Mouse (Mus musculus) mesoderm, embryonic 11.5 days (tissue): ENCODE results near the gene Adap2.
"Not testable (repeated sequence)": the region's sequence is repeated elsewhere in the genome, so short reads cannot be mapped to it uniquely, and the experiment has no call there.

Source experiments
- DNase-seq: peaks from one replicate; pipeline ENCODE4 v3.0.0-alpha.2; 2012; ENCODE audit warnings: low read depth, low spot score

Gene Adap2

DNA sequence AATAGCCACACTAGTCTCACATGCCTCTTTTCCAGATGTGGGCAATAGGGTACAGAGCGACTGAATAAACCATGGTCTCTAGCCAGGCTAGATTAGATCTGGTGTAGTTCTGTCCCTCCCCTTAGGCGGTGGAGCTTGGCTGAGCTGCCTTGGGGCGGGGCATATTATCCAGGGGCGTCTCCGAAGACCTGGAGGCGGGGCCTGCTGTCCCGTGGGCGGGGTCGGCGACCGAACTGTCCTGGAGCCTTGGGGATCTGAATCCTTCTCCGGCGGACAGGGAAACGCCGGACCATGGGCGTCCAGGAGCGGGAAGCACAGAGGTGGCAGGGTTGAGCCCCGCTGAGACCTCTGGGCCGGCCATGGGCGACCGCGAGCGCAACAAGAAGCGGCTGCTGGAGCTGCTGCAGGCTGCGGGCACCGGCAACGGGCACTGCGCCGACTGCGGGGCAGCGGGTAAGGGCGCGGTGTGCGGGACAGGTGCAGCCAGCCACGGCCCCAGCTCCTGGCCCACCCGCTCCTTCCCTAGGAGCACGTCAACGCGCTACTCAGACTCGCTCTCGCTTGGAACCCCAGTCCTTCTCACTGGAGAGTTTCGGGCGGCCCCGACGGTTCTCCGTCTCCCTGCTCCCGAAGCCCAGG, at the start of gene Adap2:
Gene Adap2 (plus strand): TSS at position 249 of the 639 bp plus-strand sequence.
- peak; percentile 79 for DNase-seq

DNA sequence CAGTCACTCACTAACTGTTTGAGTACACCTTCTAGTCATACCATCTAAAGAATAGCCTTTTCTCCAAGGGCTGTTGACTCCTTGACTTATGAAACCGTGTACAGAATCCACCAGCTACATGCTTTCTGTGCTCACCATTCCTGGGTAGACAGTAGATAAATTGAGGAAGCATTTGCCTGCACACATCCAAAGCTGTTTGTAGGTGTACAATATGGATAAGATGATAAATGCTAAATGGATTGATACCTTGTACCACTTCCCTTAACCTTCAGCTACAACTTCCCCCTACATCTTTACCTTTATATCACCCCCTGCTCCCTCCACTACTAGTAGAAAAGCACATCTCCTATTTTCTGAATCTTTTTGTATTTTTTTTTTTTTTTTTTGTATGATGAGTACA, 49.5 kb upstream of the Adap2 start:
- DNase-seq = no peak

DNA sequence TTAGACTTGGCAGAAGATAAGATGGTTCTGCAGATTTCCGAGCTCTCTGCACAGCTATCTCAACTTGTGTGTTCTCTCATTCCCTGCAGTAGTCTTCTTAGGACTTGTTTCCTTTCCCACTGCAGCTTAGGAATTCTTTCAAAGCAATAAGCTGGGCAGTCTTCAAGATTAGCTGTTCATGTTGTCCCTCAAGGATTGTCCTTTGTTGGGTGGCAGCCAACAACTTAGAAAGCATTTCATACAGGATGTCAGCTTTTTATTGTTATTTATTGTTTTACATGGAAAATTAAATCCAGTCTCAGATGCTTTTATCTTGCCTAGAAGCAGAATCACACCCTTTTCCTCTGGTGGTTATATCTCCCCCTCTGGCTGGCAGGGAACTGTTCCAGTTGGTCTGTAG, 37.5 kb upstream of the Adap2 start:
- DNase-seq = no peak

DNA sequence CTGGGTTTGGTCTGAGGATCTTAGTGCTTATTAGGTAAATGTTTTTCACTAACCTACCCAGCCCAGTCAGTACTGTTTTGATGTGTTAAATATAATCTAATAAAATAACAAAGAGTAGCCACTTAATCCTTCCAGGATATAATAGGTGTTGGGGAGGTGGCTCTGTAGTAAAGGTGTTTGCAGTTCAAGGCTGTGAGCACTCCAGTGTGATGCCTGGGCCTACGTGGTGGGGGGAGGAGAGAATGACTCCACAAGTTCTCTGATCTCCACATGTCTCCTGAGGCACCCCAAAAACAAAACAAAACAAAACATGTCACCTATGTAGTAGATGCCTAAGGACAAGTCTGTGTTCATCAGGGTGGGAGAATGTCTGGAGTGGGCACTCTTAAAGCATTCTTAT, 21.9 kb upstream of the Adap2 start:
- no peak for DNase-seq

DNA sequence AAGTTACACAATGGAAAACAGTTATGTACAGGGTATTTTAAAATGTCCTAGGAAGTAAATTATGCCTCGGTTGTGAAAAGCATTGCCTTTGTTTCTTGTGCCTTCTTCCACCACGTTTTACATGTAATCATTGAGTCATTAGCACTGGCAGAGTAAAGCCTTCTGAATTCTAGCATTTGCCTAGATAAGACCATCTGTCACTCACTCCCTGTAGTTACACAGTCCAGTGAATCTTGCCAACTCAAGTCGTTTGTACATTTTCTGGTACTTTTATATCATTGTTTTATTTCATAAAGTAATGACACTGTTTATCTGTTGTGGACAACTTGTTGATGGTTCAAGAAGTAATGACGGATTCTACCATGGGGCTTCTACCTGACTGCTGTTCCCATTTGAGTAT, 19.2 kb upstream of the Adap2 start:
- no peak for DNase-seq

DNA sequence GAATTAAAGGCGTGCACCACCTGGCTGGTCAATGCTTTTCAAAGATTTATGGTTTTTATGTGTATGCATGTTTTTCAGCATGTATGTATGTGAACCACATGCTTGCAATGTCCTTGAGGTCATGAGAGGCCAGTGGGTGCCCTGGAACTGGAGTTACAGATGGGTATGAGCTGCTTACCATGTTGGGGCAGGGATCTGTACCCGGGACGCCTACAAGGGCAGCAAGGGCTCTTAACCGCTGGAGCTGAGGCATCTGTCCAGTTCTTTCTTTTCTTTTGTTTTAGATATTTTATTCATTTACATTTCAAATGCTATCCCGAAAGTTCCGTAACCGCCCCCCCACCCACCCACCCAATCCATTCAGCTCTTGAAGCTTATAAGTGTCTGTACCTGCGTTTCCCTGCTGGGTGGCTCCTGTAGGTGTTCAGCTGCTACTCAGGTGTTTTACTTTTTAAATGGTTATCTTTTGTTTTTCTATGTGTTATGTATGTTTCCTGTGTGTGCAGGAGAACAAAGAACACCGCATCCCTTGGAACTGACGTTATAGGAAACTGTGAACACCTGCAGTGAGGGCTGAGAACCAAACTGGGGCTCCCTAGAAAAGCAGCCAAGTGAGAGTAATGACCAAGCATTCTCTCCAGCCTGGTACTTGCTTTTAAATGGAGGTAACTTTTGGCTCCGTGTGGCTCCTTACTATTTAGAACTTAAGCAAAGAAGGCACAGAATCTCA, 17.8 kb upstream of the Adap2 start:
- no peak for DNase-seq

DNA sequence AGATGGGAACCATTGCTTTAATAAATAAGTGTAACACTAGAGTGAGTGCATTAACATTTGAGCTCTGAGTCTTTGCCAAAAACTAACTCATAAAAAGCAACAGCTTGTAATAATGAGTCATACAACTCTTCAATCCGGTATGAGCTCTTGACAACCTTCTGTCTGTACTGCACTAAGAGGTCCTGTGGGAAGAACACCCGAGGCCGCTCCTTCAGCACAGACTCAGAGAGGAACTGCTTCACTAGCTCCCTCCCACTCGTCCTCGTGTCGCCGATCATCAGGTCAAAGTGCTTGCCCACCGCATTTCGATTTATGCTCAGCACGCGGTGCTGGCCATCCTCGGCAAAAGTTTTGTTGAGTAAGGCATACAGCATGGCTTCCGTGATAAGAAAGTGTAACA, 17.1 kb upstream of the Adap2 start:
- DNase-seq = no peak

DNA sequence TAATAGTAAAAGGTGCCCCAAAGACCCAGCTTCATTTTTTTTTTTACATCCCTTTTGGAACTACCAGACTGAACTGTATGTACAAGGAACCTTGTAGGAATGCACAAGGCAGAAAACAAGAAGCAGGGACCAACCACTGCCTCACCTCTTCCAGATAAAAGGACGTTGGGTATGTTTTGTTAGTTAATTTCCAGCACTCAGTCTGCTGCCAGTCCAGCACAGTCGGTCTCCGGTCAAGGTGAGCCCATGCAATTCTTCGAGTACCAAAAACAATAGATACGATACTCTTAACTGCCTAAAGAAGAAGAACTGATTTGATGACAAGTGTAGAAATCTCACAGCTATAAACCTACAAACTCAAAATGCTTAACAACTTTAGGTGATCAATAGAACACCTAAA, 16.1 kb upstream of the Adap2 start:
- DNase-seq = no peak

DNA sequence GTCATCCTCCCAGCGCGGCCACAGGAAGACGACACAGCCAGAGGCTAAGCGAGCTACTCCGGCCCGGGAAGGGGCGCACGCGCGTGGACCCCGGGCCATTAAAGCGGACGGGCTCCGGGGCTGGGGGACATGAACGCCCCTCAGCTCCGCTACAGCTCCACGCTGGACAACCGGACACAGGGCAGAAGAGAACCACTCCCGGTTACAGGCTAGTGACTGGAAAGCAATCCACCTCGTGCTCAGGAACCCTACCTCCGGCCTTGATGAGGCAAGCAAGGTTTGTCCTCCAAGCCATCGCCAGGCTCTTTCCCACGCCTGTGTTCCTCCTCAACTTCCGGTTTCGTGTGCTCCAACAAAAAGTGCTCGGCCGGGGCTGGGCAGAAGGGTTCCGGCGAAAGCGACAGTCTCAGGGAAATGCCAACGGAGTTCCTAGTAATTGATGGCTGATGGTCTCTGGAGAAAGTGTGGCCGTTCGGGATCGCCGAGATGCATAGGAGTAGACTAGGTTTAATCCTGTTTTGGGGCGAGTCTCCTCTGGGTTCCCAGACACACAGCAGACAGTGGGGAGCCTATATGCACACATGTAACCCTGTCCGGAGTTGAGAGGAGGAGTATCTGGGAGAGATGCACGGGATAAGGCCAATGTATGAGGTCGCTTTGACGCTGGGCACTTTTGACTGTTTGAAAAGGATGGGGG, 11.9 kb upstream of the Adap2 start, which contains the start of gene Tefm:
Gene Tefm (minus strand): TSS at position 351 of the 697 bp plus-strand sequence.
- DNase-seq = peak; percentile 90

DNA sequence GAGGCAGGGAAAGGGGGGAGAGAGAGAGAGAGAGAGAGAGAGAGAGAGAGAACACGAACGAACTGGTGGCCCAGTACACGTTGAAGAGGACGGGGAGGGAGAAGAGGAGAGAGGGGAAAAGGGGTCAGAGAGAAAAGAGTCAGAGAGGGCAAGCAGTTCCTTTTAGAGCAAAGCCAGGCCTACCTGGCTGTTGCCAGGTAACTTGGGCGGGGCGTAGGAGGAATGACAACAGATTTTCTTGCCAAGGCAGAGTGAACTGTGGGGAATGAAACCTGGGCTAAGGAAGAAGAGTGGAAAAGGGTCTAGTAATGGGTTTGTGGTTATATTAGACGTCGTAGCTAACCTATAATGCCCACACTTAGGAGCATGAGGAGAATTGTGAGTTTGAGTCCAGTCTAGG, 11.0 kb upstream of the Adap2 start:
- DNase-seq = no peak

DNA sequence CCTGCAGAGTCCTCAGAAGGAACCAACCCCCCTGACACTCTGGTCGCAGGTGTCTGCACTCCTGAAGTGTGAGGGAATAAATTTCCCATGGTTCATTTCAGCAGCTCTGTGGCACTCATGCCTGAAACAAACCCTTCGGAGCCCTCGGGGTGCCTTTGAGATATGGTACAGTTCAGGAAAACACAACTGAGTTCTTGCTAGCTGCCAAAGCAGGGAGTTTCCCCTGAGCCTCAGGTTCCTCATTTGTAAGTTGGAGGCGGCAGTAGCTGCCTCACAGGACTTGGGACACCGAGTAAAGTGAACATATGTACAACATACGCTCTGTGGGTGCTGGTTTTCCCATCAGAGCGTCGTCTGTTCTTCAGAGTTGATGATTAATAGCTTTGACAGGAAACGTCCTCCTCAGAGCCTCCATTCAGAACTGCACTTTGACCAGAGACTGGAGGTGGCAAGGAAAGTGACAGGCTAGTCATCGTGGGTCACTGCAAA, 8.1 kb upstream of the Adap2 start:
- peak; percentile 34 for DNase-seq

DNA sequence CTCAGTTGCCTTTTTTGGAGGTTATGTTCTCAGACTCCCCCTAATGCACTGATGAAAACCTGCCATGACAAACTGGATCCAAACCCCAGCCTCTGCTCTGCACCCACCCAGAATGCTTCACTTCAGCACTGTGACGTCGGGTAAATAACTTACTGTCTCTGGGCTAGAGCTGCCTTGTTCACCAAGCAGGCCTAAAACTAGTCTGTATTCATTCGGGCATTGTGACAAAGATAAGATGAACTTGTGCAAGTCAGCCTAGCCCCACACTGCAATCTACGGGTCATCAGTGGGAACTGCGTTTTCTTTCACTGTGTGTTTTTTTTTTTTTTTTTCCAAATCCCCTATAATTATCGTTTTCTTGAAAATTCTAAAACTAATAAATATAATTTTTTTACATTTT, 6.2 kb upstream of the Adap2 start:
- no peak for DNase-seq

DNA sequence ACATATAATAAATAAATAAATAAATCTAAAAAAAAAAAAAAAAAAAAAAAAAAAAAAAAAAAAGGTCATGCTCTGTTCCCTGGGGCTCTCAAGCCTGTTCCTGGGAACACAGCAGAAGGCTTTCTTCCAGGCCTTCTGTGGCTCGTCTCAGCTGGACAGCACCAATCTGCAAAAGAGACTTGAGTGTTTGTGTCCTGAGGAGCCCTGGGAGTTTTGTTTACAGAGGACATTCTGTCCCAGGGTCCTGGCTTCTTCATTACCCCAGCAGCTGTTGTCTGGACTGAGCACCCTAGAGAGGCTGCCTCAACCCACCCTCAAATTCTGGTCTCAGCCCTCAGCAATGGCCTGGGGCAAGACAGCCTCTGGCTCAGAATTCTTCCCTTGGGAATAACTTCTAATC, 5.6 kb upstream of the Adap2 start:
- DNase-seq = no peak

DNA sequence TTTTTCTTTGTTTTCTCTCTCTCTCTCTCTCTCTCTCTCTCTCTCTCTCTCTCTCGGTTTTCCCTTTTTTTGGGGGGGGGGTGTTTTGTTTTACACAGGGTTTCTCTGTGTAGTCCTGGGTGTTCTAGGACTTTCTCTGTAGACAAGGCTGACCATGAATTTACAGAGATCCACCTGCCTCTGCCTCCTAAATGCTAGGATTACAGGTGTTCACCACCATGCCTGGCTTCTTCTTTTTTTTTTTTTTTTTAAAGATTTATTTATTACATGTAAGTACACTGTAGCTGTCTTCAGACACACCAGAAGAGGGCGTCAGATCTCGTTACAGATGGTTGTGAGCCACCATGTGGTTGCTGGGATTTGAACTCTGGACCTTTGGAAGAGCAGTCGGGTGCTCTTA, 4.9 kb upstream of the Adap2 start:
- not testable (repeated sequence) for DNase-seq

DNA sequence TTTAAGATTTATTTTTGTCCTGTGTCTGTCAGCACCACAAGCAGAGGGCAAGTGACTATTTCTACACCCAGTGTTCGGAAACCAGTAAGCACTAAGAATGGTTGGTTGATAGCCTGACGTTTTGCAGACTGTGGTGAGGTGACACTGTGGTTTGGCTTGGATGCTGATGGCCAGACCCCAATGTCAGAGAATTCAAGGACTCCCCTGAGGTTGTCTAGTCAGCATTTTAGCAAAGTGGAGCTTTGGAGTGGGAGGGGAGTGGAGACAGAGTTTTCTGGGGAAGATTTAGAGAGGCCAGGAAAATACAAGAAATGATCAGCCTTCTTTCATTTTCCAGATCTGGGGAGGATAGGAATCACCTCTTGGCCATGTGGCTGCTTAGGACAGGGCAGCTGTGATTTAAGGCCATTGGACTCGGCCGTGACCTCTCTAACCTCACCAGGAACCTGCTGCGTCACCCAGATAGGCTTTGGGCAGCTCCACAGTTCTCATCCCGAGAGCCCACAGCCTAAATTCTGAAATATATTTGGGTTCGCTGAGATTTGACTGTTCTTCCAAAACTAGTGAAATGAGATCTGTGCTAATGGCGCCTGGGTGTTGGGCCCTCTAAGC, 4.4 kb upstream of the Adap2 start:
- no peak for DNase-seq

DNA sequence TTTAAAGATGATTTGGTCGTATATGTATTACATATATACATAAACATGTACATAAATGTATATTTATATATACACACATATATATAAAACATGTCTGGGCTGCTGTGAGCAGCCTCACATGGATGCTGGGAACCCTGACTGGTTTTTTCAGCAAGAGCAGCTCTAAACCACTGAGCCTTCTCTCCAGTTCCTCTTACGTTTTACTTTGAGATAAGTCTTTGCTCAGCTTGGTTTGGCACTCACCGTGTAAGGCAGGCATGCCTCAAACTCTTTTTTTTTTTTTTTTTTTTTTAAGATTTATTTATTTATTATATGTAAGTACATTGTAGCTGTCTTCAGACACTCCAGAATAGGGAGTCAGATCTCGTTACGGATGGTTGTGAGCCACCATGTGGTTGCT, 3.3 kb upstream of the Adap2 start:
- no peak for DNase-seq

DNA sequence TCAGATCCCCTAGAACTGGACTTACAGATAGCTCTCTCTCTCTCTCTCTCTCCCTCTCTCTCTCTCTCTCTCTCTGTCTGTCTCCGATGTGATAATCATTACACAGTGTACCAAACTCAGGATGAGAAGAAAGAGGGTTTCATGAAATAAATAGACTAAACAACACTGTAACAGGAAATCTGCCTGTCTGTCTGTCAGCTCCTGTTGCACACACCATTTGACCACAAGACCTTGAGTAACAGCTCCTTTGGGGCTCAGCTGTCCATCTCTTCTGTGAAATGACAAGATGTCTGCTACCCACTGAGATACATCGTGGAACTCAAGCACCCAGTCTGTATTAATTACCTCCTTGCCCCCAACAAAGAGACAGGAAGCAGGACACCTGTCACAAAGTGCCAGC, 2.4 kb upstream of the Adap2 start:
- no peak for DNase-seq

DNA sequence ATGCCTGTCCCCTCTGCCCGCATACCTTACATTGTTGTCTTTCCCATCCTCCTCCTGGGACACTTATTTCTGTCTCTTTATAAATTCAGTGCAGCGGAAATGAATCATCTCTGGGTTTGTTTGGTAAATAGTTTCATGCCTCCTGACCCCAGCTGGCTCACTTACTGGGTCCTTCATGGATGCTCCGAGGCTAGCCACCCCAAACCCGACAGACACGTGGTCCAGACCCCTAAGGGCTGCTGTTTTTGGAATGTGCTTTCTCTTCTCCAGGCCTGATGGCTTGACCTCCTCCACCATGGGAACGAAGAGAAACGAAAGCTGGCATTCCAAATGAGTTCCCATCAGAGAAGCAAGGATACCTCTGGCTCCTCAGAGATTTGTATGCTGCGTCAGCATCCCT, 1.5 kb upstream of the Adap2 start:
- no peak for DNase-seq

DNA sequence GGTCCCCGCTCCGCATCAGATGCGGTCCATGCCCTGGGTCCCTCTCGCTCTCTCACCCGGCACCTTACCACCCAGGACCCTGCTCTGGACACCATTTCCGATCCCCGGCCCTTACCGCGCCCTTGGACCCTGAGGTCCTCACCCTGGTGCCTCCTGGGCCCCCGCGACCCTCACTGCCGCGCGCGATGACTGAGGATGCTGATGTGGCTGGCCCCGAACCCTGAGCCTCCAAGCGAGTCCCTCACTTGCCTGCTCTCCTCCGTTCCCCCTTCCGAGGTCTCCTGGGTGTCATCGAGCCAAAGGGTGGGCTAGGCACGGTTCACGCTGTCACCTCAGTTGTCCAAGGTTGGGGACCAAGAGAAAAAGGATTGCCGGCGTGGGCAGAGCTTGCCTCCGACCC, 596 bp downstream of the Adap2 start:
- DNase-seq = no peak

DNA sequence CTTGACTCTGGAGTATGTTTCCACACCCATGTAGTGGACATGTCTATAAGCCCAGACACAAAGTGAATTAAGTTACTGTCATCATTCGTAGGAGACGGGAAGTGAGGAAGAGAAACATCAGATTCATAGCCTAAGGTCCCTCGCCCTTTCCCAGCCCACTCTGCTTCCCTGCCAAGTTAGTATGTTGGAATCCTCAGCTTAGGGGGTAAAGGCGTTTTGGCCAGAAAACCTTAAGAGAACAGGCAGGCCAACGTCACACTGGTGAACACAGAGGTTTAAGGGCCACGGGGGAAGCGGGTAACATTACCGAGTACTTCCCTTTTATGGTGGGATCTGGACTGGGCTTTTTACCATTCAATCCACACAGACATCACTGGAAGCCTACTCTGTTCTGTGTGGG, 1.6 kb downstream of the Adap2 start:
- DNase-seq = no peak

DNA sequence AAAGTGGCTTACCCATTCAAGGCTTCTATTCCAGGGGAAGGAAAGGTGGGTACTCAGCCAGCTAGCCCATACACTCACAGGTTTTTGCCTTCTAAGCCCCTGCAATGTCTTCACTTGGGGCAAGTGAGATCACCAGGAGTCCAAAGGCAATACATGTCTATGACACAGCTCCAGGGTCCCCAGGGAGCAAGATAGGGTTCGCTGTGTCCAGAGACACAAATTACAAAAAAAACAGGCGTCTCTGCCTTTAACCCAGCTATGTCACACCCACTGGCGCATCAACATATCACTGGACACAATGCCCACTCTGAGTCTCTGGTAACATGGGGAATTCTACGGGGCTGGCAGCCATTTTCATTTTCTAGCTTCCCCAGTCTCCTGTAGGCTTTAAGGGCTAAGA, 2.1 kb downstream of the Adap2 start:
- DNase-seq = no peak

DNA sequence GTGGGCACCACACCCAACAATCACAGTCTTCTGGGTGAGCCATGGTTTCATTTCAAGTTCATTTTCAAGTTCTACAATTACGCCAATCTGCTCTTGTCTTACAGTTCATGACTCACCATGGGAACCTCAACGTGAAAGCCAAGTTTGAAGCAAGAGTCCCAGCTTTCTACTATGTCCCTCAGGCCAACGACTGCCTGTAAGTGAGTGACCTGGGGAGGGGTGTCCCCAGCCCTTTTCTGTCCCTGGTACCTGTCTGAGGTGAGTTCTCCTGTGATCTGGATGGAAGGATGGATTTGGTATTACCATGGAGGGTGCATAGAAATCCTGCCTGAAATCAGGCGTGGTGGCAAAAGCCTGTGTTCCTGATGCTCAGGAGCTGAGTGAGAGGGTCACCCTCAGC, 2.9 kb downstream of the Adap2 start:
- DNase-seq = no peak
